Mouse (Mus musculus) monocyte, adult 2 months (primary cell): ENCODE measurements around the gene Olfr985.
A peak's percentile ranks its signal among the peaks of the same experiment; 100 is the strongest.

Source experiments
- DNase-seq, 2 experiments: peaks; one replicate each; pipeline ENCODE4 v3.0.0; 2022; ENCODE audit warnings: low spot score in 2 of 2, low read depth in 1 of 2

Olfr985 gene

GRCm38 (mm10) chr9:40130084-40130483, at the start of gene Olfr985:
TSS of gene Olfr985 (minus strand) at chr9:40130184.
- DNase-seq, result no peak

- DNase-seq, result no peak
Measured at GRCm38 (mm10) chr9:40177017-40177416, 47.0 kb upstream of the Olfr985 start.

GRCm38 (mm10) chr9:40166446-40166845, 36.5 kb upstream of the Olfr985 start:
- DNase-seq, result no peak

- no peak for DNase-seq
Measured at GRCm38 (mm10) chr9:40155118-40155644, 25.2 kb upstream of the Olfr985 start.

GRCm38 (mm10) chr9:40141544-40141943, 11.6 kb upstream of the Olfr985 start:
- DNase-seq, result no peak

GRCm38 (mm10) chr9:40139484-40139883, 9.5 kb upstream of the Olfr985 start:
- no peak for DNase-seq

GRCm38 (mm10) chr9:40136987-40137688, 7.2 kb upstream of the Olfr985 start:
- DNase-seq, result no peak

GRCm38 (mm10) chr9:40130556-40130955, 572 bp upstream of the Olfr985 start:
- no peak for DNase-seq

GRCm38 (mm10) chr9:40117287-40117659, 12.7 kb downstream of the Olfr985 start:
- DNase-seq, result no peak

- DNase-seq, result peak; percentile 7 to 19
Measured at GRCm38 (mm10) chr9:40116645-40117286, 13.2 kb downstream of the Olfr985 start.

- no peak for DNase-seq
Measured at GRCm38 (mm10) chr9:40114106-40114505, 15.9 kb downstream of the Olfr985 start, which contains the start of gene Olfr984. TSS of gene Olfr984 (minus strand) at chr9:40114206.

GRCm38 (mm10) chr9:40094769-40095168, 35.2 kb downstream of the Olfr985 start:
- no peak for DNase-seq

- no peak for DNase-seq
Measured at GRCm38 (mm10) chr9:40093495-40093894, 36.5 kb downstream of the Olfr985 start, which contains the start of gene Olfr983. TSS of gene Olfr983 (minus strand) at chr9:40093595.
